Mouse (Mus musculus): ENCODE measurements at regions not wholly inside any gene's neighbourhood (a gene's known extent, or its start where the extent isn't known, plus 50 kb on each side); places are given as distances from the start of the nearest gene placed in this dataset.

GRCm38 (mm10) chr13:86274926-86275622, 228.4 kb upstream of the Cox7c start:
- DNase-seq (ENCODE audit: low read depth, low spot score), result no peak

- peak; percentile 6 for DNase-seq (ENCODE audit: low read depth, low spot score)
Measured at GRCm38 (mm10) chr13:86238054-86238453, 191.3 kb upstream of the Cox7c start.

GRCm38 (mm10) chr13:86205641-86206040, 158.9 kb upstream of the Cox7c start:
- DNase-seq (ENCODE audit: low read depth, low spot score), result peak; percentile 1

GRCm38 (mm10) chr13:86180496-86180895, 133.8 kb upstream of the Cox7c start:
- DNase-seq (ENCODE audit: low read depth, low spot score), result no peak

GRCm38 (mm10) chr13:86147331-86147730, 100.6 kb upstream of the Cox7c start:
- DNase-seq (ENCODE audit: low read depth, low spot score), result no peak

- no peak for DNase-seq (ENCODE audit: low read depth, low spot score)
Measured at GRCm38 (mm10) chr13:86111372-86112094, 64.8 kb upstream of the Cox7c start.

GRCm38 (mm10) chr13:86102212-86102611, 55.5 kb upstream of the Cox7c start:
- DNase-seq (ENCODE audit: low read depth, low spot score), result no peak

- no peak for DNase-seq (ENCODE audit: low read depth, low spot score)
Measured at GRCm38 (mm10) chr13:86097836-86098235, 51.1 kb upstream of the Cox7c start.

GRCm38 (mm10) chr13:86097291-86097690, 50.6 kb upstream of the Cox7c start:
- no peak for DNase-seq (ENCODE audit: low read depth, low spot score)
